Mouse (Mus musculus) natural killer cell, adult 2 months (primary cell): ENCODE results near the gene Tm4sf5.

ENCODE experiments used
- DNase-seq, 2 experiments: peaks; one replicate each; pipeline ENCODE4 v3.0.0; 2022; ENCODE audit warnings: low spot score in 2 of 2

The Tm4sf5 gene

GRCm38 (mm10) chr11:70541415-70541814 lies 36.4 kb downstream of the Tm4sf5 start:
- DNase-seq = no peak

GRCm38 (mm10) chr11:70544496-70544895 lies 39.5 kb downstream of the Tm4sf5 start:
- DNase-seq = no peak

GRCm38 (mm10) chr11:70551526-70551925 lies 46.5 kb downstream of the Tm4sf5 start:
- DNase-seq = no peak

- DNase-seq = no peak
Observed at GRCm38 (mm10) chr11:70553940-70554339, 48.9 kb downstream of the Tm4sf5 start.

DNA sequence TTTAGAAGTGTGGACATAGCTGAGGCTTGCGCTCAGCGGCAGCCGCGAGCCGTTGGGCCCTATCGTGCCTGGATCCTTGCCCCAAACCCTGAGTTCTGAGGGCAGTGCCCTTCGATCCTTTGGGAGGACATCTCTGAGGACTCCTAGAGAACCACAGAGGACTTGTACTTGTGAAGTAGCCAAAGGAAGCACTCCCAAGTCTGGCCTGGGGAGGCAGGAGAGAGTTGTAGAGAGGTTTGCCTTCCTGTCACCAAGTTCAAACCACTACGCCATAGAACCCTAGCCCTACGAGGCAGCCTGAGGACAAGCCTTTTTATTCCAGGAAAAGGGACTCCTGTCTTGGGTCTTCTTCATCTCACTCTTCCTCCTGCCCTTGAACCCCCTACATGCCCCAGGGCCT lies 52.5 kb downstream of the Tm4sf5 start:
- no peak for DNase-seq
